Mouse (Mus musculus): ENCODE results near the gene Antxr1. TPM values are rescaled to one million over a fixed set of nuclear protein-coding genes. Genes with fewer than 3 reads are reported as not detected.

Gene Antxr1
- total RNA-seq, 2 experiments from 2014 or later = 46.8 to 61.4 TPM

DNA sequence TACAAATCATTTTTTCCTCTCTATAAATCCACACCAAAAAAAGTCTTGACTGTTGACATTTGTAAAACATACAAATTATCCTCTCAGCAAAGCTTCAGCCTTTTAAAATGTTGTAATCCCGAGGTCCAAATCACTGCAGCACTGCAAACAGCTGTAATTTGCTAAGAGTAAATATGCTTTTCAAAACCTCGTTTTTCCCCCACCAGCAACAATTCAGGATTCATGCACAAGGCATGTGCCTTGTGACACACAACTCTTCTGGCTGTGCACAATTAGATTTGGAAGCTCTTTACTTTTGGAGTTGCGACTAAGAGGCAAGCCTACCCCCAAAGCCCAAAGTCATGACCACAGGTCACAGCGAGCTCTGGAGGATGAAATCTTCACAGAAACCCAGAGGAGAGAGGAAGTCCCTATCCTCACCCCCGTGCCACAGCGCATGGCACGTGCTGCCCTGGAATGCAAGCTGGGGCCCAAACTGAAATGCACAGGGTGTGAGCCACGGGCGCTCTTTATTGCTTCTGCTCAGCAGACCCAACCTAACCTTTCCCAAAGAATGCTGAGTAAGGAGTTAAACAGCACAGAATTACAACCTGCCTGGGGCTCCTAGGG lies 87.3 kb downstream of the Antxr1 start:
- DNase-seq = no peak

DNA sequence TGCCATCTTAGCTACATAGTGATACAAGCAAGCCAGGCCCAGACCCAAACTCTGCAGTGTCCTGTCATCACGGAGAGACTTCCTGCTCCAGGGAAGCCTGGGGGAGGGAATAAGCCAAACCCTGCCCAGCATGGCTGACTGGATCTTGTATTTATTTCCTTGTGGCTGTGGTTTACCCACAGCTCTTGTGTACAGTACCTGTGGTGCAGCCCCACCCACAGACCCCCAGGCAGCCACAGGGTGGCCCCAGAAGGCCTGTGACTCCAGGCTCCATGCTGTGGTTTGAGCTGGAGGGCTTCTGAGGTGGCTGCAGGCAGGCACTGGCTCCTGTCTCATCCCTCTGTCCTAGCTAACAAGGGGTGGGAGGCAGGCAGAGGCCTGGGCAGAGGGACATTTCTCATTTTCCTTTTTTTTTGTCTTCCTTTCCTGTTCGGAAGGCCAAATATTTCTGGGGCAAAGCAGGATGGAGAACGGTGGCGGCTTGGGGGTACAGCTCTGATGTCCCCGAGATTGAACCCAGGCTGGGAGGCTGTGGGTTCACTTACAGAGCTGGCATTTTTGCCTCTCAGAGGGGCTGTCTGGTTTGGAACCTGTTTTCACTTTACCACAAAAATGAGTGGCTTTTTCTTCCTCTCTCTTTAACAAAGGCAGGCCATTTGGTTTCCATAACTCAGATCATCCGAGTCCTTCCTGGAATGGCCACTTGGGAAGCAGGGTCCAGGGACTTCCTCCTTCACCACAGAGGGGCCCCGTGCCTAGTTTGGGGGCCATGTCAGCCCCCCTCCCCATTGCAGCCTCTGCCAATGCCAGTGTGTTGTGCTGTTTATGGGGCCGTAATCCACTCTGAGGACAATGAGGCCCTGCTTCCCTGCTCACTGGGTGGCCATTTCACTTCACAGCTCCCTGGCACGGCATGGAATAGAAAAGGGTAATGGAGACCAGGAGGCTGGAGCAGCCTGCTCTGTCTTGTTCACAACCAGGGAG lies 91.2 kb downstream of the Antxr1 start:
- DNase-seq = no peak

DNA sequence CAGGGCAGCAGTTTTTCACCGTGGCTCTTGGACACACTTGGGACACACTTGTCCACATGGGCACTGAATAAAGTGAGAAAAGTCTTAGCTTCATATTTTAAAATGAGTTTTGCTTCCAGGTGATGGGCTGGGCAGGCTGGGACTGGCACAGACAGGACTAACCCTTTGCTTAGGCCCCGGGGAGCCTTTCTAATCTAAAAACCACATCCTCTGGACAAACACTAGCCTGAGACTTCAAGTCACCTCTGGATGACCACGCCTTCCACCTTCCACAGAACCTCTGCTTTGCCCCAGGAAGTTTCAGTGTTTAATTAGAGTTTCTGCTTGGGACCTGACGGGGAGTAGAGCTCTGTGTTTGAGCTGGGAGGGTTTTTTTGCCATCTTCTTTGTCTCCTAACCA lies 98.4 kb downstream of the Antxr1 start:
- DNase-seq = no peak

DNA sequence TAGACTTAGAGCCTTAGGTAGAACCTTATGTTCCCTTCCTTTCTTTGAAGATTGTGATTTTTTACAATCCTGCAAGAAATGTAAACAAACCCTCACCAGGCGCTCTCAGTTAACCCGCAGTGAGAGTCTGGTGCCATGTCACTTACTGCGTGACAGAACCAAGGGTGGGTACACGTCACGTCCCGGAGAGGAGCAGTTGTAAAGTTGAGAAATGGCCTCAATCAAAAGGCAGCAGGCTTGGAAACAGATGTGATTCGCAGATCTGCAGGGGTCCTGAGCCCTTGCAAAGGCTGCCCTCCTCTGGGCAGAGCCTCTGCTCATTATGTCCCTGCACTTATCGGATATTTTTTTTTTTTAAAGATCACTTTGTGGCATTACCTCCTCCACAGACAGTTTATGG lies 99.6 kb downstream of the Antxr1 start:
- DNase-seq = no peak

DNA sequence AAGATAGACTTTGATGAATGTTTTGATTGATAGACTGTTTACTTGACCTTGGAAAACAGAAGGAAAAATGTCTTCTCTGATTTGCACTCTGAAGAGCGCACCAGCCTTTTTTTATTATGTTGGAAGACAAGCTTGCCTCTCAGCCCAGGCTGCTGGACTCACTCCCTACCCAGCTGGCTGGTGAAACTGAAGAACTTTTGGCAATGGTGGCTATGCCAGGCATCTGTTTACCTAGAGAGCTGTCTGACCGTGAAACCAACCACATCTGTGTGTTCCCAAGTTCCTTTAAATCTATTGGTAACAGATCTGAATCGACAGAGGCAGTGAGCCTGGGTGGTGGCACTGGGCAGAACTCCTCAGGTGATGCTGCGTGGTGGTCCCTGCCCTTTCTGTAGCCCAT lies 102.5 kb downstream of the Antxr1 start:
- peak; percentile 34 for DNase-seq

DNA sequence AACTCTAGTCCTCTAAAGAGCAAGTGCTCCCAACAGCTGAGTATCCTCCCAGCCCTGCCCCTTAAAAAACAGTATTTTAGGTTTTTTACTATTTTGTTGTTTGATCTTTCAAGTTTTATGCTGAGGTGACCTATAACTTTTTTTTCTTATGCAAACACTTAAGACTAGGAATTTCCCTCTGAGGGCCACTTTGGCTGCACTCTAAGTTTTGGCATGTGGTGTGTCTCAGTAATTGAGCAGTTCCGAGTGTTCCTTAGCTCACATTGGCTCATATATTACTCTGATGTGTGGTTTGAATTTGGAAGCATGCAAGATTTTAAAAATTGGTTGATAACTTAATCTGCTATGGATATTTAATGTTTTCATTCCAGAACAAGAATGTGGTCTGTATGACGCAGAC lies 105.6 kb downstream of the Antxr1 start:
- DNase-seq = no peak

DNA sequence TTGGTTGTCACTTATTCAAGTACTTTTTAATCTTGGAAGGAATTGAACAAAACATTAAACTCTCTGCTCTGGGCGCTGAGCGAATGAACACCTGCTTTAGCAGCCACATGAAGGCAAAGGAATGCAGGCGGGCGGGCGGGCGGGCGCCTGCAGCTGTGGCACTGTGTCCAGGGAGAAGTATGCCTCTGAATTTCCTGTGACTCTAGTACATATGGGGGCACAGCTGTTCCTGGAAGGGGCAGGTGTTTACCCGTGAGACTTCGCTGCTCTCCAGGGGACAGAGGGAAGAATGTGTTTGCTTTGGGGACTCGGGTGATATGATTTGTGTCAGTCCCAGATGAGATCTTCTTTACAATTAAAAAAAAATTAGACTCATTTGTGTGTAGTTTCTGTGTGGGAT lies 107.7 kb downstream of the Antxr1 start:
- DNase-seq = no peak

DNA sequence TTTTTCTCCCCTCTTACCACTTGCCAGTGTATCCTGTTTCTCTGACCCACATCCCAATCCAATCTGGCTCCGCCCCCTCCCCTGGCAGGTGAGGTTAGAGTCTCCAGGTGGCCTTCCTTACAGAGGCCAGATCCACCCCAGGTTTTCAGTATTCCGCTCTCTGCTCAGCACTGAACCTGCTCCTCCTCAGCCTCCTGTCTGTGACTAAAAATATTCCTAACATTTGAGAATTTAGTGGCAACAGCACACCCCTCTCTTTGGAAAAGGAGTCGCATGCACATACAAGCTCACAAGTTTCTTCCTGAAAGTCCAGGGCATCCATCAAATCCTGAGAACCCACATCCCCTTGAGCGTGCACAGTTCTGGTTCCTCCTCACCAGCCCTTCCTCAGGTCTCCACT lies 109.3 kb downstream of the Antxr1 start:
- no peak for DNase-seq

DNA sequence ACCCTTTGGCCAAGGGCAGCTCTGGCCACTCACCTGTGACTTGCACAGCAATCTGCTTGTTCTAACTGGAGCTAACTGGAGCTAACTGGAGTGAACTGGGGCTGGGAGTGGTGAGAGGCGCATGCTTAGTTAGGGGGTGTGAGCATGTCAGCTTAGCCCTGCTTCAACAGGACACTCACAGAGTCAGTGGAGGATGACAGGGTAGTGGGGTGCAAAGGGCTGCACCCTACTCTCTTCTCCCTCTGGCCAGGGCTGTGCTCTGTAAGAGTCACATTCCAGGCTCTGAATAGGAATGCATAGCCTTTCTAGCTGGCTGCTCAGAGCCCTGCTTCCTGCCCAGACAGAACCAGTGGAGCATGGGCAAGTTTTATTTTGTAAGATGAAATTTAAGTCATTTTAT lies 110.3 kb downstream of the Antxr1 start:
- DNase-seq = no peak

DNA sequence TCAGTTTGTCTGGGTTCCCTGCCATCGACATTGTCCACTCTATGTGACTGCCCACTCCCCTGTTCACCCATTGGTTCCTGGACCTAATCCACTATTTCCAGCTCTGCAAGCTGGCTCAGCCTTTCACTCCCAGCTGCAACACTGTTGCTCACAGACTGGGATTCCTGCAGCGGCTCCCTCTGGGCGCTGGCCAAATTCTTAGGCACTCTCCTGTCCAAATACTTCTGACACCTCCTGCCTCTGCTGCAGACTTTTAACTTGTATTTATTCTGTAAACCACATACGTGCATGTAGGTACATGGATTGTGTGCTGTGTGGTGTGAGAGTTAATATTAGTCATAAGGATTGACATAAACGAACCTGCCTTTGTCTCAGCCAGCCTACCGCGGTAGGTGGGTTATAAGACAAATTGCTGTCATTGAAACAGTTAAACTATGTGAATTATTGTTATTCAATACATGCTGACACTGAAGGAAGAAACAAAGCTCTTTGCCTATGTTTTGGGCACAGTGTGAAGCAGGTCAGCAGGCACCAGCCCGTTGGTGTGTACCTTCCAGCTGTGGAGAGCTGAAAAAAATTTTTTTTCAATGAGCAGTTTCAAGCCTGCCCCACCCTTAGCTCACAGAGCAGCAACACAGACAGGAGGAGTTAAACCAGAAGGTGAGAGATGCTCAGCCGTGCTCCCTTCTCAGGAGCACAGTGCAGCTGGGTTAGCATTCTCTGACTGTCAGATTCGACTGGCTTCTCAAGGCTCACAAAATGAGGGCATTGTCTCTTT lies 112.6 kb downstream of the Antxr1 start:
- DNase-seq = peak; percentile 51

DNA sequence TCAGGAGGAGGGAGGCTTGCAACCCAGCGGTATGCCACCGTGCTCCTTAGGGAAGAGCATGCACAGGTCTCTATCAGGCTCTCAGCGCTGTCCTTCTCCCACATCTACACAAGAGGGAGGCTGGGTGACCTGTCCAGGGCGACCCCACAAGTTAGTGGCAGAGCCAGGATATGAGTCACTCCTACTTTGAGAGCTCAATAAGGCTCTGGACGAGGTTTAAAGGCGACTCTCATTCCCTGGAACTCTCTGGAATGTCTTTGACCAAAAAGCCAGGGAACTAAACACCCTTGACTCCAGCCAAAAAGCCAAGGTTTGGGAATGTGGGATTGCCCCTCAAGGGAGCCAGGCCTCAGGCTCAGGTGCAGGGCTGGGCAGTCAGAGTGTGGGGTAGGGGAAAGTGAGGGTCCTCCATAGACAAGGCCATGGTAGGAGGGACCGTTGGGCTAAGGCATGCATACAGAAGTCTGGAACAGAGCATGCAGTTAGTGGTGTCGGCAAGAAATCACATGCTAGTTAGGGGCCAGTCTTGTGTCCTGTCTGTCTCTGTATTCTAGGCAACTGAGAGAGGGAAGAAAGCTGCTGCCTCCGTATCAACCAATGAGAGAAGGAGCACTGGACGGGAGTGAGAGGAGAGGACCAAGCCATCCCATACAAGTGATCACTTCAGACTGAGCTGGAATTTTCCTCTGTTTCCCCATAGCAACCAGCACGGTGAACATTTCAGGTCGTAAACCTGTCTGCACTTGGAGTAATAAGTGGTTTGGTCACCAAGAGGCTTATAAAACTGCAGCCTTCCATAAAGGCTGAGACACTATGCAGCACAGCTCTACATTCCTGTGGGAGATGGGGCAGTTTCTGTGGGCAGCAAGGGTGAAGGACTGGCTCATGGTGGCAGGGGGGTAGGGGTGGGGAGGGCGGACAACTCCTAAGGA lies 116.3 kb downstream of the Antxr1 start:
- no peak for DNase-seq

DNA sequence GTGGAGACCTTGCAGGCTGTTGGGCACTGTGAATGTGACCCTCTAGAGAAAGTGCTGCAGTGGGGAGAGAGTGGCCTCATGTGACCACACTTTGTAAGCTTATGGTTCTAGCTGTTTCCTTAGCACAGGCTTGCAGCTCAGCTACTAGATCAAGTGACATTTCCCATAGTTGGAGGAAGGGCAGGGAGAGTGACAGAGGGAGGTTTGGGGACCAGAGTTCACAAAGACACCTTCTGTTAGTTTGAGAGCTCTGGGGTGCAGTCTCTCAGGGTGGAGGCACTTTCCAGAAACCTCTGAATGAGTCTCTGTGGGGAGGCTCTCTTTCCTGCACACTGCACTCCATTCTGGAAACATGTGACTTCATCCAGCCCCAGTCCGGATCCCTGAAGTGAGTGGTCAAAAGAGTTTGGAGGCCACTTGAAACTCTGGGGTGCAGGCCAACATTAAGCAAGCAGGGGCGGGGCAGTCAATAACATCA lies 119.5 kb downstream of the Antxr1 start:
- no peak for DNase-seq

DNA sequence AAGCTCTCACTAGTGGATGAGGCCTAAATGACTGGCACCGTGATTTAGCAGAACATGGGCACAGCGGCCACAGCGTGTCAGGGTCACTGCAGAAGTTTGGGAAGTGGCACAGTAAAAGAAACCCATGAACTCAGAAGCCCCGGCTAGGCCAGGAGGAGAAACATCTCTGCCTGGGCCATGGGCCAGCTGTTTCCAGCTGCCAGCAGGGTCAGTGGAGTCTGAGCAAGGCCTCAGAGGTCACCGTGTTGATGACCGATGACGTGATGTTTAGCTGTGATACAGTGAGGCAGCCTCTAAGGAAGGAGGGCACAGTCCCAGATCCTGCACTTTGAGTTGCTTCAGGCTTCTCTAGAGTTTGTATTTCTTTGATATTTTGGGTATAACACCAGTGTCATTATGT lies 122.4 kb downstream of the Antxr1 start:
- peak; percentile 71 for DNase-seq

DNA sequence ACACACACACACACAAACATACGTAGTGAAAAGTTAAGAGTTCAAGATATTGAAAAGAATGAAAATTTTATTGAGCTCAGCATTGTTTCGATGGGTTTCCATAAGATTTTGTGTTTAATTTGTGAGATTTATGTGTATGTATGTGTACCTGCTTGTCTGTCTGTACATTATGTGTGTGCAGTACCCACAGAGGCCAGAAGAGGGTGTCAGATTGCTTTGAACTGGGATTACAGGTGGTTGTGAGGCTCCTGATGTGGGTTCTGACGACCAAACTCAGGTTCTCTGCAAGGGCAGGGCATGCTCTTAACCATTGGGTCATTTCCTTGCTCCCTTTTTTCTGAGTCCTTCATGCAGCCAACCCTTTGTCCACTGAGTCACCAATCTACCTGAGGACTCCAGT lies 124.1 kb downstream of the Antxr1 start:
- no peak for DNase-seq

DNA sequence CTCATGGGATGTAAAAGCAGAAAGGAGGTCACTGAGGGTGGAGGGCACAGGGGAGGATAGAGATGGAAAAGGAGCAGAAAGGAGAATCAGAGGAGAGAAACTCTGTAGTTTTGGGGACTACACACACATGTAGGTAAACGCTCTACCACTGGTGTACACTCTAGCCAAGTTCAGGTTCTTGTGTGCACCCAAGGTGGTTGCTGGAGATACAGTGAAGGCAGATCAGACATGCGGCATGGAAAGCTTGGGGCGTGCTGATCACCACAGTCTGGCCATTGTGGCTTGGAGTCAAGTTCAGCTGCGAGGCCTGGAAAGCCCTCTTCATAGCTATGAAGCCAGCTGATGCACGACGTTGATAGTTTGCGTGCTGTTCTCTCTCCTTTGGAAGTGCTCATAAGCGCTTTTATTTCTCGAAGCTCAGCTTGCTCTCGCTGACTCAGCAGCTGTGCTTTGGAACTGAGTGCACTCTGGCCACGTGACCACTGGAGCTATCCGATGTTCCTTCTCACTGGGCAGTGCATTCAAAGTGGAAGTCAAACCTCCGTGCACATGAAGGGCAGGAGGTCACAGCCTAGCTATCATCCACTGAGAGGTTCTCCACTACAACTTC lies 128.1 kb downstream of the Antxr1 start:
- peak; percentile 75 for DNase-seq

DNA sequence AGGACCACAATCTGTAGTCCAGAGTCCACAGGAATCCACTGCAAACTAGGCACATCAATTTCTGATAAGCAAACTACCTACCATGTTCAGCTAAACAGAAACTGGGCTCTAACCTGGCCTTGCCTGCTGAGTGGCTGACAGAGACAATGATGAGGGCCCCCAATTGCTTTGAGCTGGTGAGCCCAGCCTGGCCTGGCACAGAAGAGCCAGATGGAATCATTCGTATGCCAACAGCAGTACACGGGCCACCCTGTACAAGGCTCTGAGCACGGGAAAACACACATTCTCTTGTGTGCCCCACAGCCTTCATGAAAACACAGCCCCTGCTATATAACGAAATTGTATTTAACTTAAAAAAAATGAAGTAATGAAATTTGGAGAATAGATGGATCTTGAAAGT lies 128.8 kb downstream of the Antxr1 start:
- DNase-seq = no peak

DNA sequence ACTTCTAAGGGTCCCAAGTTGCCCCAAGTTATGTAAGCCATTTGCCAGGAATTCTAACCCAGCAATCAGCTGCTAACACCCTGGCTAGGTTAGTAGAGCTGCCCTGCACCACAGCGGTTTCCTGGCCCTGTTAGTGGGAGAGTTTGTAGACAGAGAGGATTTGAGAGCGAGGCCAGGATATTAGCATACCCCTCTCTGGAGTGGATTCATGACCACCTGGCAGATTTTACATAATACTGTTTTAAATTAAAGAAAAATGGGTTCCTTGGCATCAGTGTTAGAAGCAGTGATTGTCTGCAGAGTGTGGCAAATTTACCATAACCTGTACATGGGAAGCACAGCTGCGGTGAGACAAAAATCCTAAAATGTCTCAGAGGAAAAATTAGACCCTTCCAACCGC lies 132.2 kb downstream of the Antxr1 start:
- no peak for DNase-seq

DNA sequence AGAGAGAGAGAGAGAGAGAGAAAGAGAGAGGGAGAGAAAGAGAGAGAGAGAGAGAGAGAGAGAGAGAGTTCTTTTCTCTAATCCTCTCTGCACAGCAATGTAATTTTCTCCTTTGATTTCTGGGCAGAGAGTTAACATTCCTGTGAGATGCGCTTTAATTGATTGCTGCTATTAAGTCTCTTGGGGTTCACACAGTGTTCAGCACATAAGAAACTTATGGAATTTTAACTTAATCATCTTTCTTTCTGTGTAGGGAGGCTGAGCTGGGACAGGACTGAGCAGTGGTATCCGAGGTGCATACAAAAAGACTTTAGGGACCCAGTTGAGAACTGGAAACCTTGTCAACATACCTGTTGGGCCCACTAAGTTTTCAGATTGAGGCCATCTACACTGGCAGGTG lies 132.6 kb downstream of the Antxr1 start:
- no peak for DNase-seq

DNA sequence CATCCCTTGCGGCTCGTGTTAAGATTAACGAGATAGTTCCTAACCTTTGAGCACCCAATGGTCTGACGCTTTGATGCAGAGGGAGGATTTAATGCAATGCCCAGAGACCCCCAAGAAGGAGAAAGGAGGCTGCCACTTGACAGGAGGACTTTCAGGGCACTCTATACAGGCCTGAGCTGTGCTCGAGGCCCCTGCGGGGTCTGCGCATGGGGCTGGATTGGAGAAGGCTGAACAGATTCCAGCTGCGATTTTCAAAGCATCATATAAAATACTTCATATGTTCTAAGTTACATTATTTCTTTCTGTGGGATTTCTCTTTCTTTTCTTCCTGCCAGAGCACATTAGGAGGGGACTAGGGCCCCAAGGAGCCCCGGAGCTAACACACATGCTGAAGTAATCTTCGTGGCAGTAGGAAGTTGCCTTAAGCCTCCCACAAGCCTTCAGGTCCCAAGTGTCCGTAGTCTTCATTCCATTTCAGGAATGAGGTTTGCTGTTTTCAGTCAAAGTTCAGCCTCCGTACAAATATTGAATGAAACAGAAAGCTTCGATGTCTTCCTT lies 133.5 kb downstream of the Antxr1 start:
- DNase-seq = no peak

DNA sequence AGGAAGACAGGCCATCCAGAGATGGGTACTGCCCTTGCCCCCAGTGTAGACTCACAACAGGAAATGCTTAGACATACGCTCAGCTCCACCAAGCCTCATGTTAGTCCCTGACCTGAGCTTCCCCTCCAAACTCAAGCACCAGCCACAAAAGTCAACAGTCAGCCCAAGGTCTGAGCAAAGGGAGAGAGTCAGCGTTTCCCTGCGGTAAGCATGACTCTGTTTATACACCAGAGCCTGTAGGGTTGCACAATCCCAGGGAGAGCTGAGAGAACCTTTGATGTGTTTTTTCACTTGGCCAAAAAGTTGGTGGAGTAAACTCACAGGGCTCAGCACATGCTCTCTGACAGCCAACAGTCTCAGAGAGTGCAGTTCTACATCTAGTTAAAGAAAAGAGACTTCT lies 145.9 kb downstream of the Antxr1 start:
- DNase-seq = no peak

DNA sequence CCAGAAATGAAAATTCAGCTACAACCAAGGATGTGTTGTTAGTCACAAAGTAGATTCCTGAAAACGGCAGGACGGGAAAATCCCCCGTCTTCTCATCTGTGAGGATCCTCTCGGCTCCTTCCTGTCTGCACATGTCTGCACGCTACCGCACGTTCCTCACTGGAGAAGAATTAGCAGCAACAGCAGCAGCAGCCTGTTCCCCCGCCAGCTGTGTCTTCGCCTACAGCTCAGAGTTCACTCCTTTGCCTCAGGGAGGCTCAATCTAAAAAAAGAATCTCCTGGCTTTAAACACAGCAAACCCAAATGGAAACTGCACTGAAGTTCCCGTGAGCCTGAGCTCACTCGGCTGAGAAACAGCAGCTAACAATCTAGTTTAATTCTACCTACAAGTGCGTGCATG lies 148.6 kb downstream of the Antxr1 start:
- DNase-seq = peak; percentile 48

Measured in gastrocnemius, postnatal 10 days (tissue).